Mouse (Mus musculus) kidney, adult 2 months (tissue): Measurements from ENCODE around the gene Paox.

ENCODE experiments used
- CTCF ChIP-seq: fragments of 200-500 bp; conservative IDR thresholded peaks from 2 replicates; pipeline ENCODE4 v1.5.1; 2011; ENCODE audit warnings: low read depth, mild to moderate bottlenecking, control low read depth, low read length, moderate library complexity, mixed read lengths; ENCODE audit not compliant: insufficient read depth, insufficient read length
- POLR2A ChIP-seq: fragments of 200-500 bp; IDR thresholded peaks from one replicate; pipeline ENCODE4 v1.6.1; 2011; ENCODE audit warnings: low read depth, low read length, control low read depth

DNA sequence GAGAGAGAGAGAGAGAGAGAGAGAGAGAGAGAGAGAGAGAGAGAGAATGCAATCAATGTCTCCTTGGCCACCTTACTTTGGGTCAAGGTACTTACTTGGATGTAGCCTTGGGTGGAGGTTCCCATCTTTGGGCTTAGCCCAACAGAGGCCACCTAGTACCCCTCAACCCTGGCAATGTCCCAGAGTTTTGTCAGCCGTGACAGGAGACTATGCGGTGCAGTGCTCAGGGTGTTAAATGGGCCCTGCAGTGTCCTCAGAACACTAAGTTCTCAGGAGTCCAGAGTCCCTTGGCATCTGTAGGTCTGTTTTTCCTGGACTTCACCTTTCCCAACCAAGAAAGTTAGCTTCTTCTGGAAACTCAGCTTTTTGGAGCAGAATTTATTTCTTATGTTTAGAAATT, 63.6 kb downstream of the Paox start:
- TF ChIP-seq POLR2A (no peak), CTCF (no peak)
